Mouse (Mus musculus) CD4-positive helper T cell, adult 2 months (primary cell): ENCODE results near the gene Cc2d2a.

ENCODE experiments used
- DNase-seq: peaks from one replicate; pipeline ENCODE4 v3.0.0-alpha.2; 2012; ENCODE audit warnings: low read depth, missing footprints, low spot score

Cc2d2a gene

GRCm38 (mm10) chr5:43661997-43662961, at the start of gene Cc2d2a:
Gene Cc2d2a, plus strand, starts transcription at chr5:43662346.
- no peak for DNase-seq

DNA sequence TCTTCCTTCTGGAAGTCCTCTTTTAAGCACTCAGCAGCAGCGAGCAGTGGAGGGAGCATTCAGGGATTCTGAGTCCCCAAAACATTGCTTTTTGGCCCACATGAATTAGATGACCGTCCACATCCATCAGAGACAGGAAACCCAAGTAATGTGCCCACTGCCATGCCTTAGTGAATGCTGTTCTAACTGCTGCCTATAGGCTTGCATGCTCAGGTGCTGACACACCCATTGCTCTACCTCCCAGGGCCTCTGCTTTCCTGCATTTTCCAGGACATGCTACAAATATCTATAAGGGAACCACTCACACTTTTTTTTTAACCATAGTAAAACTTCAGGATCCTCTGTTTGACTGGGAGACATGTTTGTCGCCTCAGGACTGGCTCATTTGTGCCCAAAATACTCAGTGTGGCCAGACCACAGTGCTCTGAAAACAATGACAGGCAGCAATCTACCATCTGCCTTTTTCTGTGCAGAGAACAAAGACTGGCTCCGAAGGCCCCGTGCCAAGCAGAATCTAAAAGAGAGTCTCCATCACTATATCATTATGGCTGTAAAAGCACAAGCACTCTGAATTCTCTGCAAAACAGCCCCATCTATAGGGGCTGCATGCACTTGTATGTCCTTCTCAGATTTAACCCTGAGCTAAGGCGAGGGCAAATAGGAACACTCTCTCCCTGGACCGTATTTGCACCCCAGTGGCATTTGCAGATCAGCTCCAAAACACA, 40.4 kb upstream of the Cc2d2a start:
- DNase-seq, result no peak

- no peak for DNase-seq
Observed at GRCm38 (mm10) chr5:43625407-43625806, 36.7 kb upstream of the Cc2d2a start.

- DNase-seq, result no peak
Observed at GRCm38 (mm10) chr5:43634071-43634601, 28.0 kb upstream of the Cc2d2a start.

GRCm38 (mm10) chr5:43634602-43635081, 27.5 kb upstream of the Cc2d2a start:
- no peak for DNase-seq

DNA sequence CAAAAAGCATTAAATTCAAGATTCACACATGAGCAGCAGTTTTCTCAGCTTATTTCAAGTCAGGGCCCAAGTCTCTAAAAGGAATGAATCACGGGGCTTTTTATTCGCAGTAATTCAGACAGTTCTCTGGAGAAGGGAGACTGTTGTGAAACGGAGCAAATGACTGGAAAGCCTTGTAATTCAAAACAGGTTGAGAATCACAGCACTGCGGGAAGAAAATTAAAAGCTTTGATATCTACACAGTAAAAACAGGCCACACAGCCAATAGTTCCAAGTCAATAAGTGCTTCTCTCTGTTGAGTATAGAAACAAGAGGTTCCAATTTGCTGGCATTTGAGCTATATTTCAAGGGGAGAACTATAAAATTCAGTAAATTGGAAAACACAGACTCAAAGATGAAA, 17.1 kb upstream of the Cc2d2a start:
- no peak for DNase-seq

DNA sequence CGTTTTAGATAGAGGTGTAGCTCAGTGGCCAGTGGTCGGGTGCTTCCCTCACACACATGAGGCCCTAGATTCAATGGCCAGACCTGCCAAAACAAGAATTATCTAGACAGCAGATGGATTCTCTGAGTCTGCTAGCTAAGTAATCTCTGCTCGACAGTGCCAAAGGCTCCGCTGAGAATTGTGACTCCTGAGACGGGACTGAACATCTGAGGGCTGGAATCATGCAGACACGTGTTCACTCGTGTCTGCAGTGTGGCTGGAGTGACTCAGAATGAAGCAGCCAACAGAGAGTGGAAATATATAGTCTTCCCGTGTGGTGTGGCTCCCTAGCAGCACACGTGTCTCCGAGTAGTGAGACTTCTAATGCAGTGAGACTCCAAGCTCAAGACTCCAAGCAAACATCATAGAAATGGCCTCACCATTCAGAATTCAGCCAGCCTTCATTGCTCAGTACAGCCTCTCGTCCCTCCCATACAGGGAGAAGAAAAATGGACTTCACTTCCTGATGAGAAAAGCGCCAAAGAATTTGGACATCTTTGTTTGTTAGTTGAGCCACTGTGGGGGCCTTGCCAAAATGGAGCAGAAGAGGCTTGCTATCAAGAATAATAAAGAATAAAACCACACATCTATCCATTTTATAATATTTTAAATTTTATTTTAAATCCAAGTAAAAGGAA, 14.9 kb upstream of the Cc2d2a start:
- DNase-seq, result no peak

DNA sequence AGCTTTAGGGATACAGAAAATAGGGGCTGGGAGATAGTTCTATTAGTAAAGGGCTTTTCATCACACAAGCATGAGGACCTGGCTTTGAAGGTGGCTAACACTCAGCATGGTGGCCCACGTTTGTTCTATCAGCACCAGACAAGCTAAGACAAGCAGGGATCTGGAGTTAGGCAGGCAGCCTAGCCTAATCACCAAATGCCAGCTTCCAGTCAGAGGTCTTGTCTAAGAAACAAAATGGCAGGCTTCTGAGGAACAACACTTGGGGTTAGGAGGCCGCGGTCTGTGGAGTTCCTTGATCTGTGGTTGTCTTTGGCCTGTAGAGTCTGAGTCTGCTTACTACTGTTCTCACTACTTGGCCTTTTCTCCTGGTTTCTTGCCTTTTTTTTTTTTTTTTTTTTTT, 648 bp upstream of the Cc2d2a start:
- DNase-seq, result no peak

DNA sequence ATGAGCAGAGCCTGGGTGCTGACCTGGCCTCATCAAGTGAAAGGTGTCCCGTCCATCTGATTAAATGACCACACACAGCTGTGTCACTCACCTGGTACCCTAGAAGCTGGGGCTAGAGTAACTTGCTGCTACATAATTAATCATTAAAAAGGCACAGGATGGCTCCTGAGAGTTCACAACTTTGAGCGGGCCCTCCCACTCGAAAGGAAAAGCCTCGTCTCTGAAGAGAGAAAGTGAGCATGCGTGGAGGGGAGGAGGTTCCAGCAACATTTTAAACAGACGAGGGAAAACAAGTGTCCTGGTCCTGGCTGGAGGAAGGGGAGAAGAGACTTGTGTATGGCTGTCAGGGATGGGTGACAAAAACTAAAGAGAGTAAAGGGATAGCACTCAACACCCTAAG, 1.4 kb downstream of the Cc2d2a start:
- DNase-seq, result no peak

GRCm38 (mm10) chr5:43665144-43665543, 3.0 kb downstream of the Cc2d2a start:
- DNase-seq, result no peak

GRCm38 (mm10) chr5:43669118-43669645, 7.0 kb downstream of the Cc2d2a start:
- no peak for DNase-seq

DNA sequence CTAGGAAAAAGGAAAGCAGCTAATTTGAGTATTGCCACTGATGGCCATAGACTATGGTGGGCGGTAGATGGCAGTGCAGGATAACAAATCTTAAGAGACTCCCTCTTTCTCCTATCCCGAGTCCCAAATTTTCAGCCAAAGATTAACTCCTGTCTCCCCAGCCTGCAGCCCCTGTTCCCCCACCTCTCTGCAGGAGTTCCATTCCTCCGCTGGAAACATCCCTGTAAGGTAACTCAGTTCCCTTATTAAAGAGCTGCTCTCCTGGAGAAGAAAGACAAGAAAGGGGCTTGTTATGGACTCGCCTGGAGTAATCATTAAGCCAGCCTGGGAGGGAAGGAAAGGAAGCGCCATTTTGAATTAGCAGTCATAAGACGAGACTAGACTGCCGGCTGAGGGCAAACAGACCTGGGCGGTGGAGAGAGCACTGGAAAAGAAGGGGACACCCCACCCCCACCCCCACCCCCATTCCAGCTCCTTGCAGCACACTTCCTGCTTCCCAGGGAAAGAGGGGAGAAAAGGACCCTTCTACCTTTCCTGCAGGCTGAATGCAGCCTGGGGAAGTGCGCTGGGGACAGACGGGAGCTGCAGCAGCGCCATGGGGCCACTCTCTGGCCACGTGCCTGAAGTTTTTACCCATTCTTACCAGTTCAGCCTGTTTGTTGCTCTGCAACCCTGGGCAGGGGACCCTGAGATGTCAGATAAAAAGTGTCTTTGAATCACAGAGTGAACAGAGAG, 10.2 kb downstream of the Cc2d2a start:
- DNase-seq, result peak; percentile 16

- no peak for DNase-seq
Observed at GRCm38 (mm10) chr5:43673083-43673482, 10.9 kb downstream of the Cc2d2a start.

DNA sequence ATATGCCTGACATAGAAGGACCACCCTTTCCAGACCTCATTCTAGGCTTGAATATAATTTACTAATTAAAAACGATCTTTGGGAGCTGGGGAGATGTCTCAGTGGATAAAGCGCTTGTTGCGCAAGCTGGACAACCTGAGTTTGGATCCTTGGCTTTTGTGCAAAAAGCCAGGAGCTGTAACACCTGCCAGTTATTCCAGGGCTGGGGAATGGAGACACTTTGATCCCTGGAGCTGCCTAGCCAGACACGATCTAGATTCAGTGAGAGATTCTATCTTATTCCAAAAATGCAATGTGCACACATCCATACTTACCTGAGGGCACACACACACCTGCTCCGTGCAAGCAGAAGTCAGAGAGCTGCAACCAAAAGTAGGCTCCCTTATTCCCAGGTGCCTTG, 23.3 kb downstream of the Cc2d2a start:
- no peak for DNase-seq

DNA sequence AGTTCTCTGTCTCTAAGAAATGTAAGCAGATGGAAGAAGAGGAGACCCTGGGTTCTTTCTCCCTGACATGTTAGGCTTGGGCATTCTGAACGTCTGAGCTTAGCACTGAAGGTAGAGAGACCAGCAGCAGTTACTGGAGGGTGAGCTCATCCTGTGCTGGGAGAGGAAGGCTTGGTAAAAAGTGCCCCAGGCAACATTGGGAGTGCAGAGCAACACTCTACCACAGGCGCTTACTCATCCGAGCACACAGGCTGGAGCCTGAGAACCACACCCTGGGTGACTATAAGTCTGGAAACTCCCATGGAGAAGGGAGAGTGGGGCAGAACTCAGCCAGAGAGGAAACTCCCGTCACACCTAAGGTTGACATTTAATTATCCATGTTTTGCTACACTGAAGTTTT, 30.3 kb downstream of the Cc2d2a start:
- no peak for DNase-seq

GRCm38 (mm10) chr5:43697133-43697532, 35.0 kb downstream of the Cc2d2a start:
- no peak for DNase-seq

DNA sequence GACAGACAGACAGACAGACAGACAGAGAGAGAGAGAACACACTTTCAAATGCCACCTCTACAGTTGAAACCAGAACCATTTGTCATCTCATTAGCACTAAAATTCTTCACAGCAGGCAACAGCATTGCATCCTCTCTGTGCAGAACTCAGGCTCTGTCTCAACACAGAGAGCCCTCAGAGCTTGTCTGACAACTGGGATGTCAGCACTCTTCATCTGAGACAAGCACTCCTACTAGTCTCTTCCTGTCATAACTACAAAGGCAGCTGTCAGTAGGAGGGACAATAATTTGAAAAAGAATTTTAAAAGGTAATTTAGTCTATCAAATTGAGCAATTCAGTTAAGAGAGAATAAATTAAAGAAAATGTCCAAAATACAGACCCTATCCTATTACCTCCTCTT, 37.1 kb downstream of the Cc2d2a start:
- no peak for DNase-seq

- DNase-seq, result no peak
Observed at GRCm38 (mm10) chr5:43721538-43722451, 59.6 kb downstream of the Cc2d2a start.

DNA sequence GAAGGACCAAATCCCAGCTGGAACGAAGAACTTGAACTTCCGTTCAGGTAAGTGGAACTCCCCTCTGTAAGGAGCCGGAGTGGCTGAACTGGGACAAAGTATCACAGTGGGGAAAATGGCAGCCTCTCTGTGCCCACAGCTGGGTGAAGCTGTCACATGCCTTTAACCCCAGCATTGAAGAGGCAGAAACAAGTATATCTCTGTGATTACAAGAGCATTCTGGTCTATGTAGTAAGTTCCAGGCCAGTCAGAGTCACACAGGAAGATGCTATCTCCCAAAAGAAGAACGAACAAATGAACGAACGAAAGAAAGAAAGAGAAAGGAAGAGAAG, 60.3 kb downstream of the Cc2d2a start:
- DNase-seq, result no peak

GRCm38 (mm10) chr5:43723830-43724229, 61.7 kb downstream of the Cc2d2a start:
- no peak for DNase-seq
